8 mouse cellular contexts compared by ENCODE assay signal in the genomic region with DNA sequence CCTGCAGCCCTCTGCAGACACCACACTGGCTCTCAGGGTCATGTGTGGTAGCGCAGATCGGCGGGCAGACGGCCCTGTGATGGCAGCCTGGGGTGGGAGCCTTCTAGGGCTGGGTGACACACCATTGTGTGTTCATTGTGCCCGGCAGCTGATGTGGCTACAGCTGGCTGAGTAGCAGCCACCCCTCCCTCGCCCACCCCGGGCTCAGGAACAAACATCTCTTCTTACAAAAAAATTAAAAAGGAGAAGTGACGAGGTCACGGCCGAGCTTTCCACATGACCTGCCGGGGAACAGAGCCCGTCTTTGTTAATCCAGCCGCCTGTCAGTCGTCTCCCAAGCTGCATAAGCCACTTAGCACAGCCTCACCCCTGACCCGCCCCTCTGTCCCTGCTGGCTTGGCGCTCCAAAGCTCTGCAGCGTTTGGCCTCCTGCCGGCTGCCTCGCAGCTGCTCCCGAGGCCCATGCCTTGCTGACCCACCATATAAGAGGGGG.
DNase-seq lines count a peak whose midpoint lies in the region; ATAC-seq and TF ChIP-seq lines count a peak whose summit lies in the region.

No protein-coding gene starts in this region.

- H3K9ac ChIP-seq in hindbrain, embryonic 11.5 days (ENCODE audit: low read depth, low read length): peak overlapping the region; percentile 31; the same call in 1 of the 2 replicates

- peak overlapping the region; percentile 87 for H3K27ac ChIP-seq in forebrain, embryonic 10.5 days
- peak overlapping the region; percentile 89 for H3K27ac ChIP-seq in hindbrain, embryonic 11.5 days (ENCODE audit: low read depth, low read length)
- H3K27ac ChIP-seq in left cerebral cortex, adult 2 months: peak overlapping the region; percentile 69

- peak overlapping the region; percentile 29 for H3K4me3 ChIP-seq in forebrain, embryonic 10.5 days
- H3K4me3 ChIP-seq in hindbrain, embryonic 11.5 days (ENCODE audit: low read depth, low read length): no peak overlapping the region
- no peak overlapping the region for H3K4me3 ChIP-seq in left cerebral cortex, adult 2 months
- H3K4me3 ChIP-seq in megakaryocyte, embryonic 14.5 days (replicated peaks): peak overlapping the region; percentile 16

- no peak; the same call in 1 of the 2 replicates for TF ChIP-seq CTCF in left cerebral cortex, adult 2 months (IDR thresholded peaks at IDR 0.05)

- intact Hi-C loops in left cerebral cortex, adult 2 months (cut with DNase I): no loop called here

- H3K9me3 ChIP-seq in forebrain, embryonic 10.5 days: no peaks in the 10 kb centered on the region
- H3K9me3 ChIP-seq in hindbrain, embryonic 11.5 days (ENCODE audit: control insufficient read depth, low read length): no peaks in the 10 kb centered on the region
- H3K9me3 ChIP-seq in megakaryocyte, embryonic 14.5 days: no peaks in the 10 kb centered on the region

- peaks cover 45% of the 10 kb centered on the region for H3K27me3 ChIP-seq in forebrain, embryonic 10.5 days (ENCODE audit: poor library complexity, severe bottlenecking)
- H3K27me3 ChIP-seq in hindbrain, embryonic 11.5 days (ENCODE audit: control insufficient read depth, insufficient read depth, low read length): no peaks in the 10 kb centered on the region; the same call in 1 of the 2 replicates
- H3K27me3 ChIP-seq in megakaryocyte, embryonic 14.5 days (replicated peaks): peaks cover 4% of the 10 kb centered on the region

- peak; percentile 84 for ATAC-seq in hindbrain, embryonic 11.5 days (ENCODE audit: low FRiP score)
- no peak for ATAC-seq in CD4-positive, CD25-positive, alpha-beta regulatory T cell, adult 4 months

- H3K36me3 ChIP-seq in forebrain, embryonic 10.5 days (replicated peaks): no peaks in the 10 kb centered on the region
- H3K36me3 ChIP-seq in hindbrain, embryonic 11.5 days (ENCODE audit: control insufficient read depth, insufficient read depth, low read length): no peaks in the 10 kb centered on the region
- H3K36me3 ChIP-seq in megakaryocyte, embryonic 14.5 days (replicated peaks; ENCODE audit: low read length): peaks cover 5% of the 10 kb centered on the region

- peaks cover 82% of the 10 kb centered on the region for H3K4me1 ChIP-seq in forebrain, embryonic 10.5 days
- peaks cover 28% of the 10 kb centered on the region for H3K4me1 ChIP-seq in hindbrain, embryonic 11.5 days (replicated peaks; ENCODE audit: control insufficient read depth, insufficient read depth, low read length)
- peaks cover 82% of the 10 kb centered on the region for H3K4me1 ChIP-seq in megakaryocyte, embryonic 14.5 days

- WGBS in forebrain, embryonic 10.5 days: 2% methylated on average over 20 of the region's 20 CpGs
- 2% methylated on average over 20 of the region's 20 CpGs for WGBS in hindbrain, embryonic 11.5 days

- DNase-seq in spleen, adult 18-20 months: peak; percentile 55 to 56
- DNase-seq in spleen, adult 12 weeks (ENCODE audit: low spot score): no peak
- DNase-seq in forebrain, embryonic 10.5 days (ENCODE audit: extremely low spot score, low spot score): peak; percentile 87
- DNase-seq in hindbrain, embryonic 11.5 days (ENCODE audit: low spot score): peak; percentile 83
- DNase-seq in left cerebral cortex, adult 2 months (ENCODE audit: extremely low spot score in 1 of 2, low spot score in 2 of 2): peak in 1 of 2 experiments; percentile 64
- peak; percentile 29 to 50 for DNase-seq in spleen, postnatal 14 days (ENCODE audit: low spot score in 2 of 2)

- 0 out of 2 replicates have a peak overlapping the region, but pooled peaks have one; percentile 3 for H3K4me2 ChIP-seq in hindbrain, embryonic 11.5 days (replicated peaks; ENCODE audit: low read depth, low read length)

Comparison
In these comparisons a context has a peak if more than half of its experiments do, and no peak if none do; other contexts are left out.
1. H3K4me3 ChIP-seq: peak in forebrain, embryonic 10.5 days (single experiment) and megakaryocyte, embryonic 14.5 days (single experiment); none in hindbrain, embryonic 11.5 days (single experiment) and left cerebral cortex, adult 2 months (single experiment).
2. Peak in every context shown above with its lines, with median percentiles within 50 percentile points of each other: H3K27ac ChIP-seq.